Mouse (Mus musculus) stomach, embryonic 16.5 days (tissue): ENCODE data around the gene Klc1. TPM values are rescaled to one million over a fixed set of nuclear protein-coding genes. Genes with fewer than 3 reads are reported as not detected.

Experiments
- ATAC-seq: fragments of 200-750 bp; cut with Nextera tagmentation; 2 replicates; pipeline ENCODE4 v1.8.0; 2017; ENCODE audit warnings: moderate number of reproducible peaks, moderate TSS enrichment; ENCODE audit not compliant: insufficient read depth, low FRiP score
- H3K27ac ChIP-seq: fragments of 300-500 bp; sonication (generic); 2 replicates; pipeline ENCODE4 v1.5.1; 2014; ENCODE audit warnings: low read length
- H3K27me3 ChIP-seq: fragments of 300-500 bp; sonication (generic); 2 replicates; pipeline ENCODE4 v1.6.1; 2014; ENCODE audit warnings: low read length, control low read depth, mixed read lengths; ENCODE audit not compliant: control insufficient read depth, insufficient read depth
- H3K36me3 ChIP-seq: fragments of 300-500 bp; sonication (generic); 2 replicates; pipeline ENCODE4 v1.6.1; 2014; ENCODE audit warnings: low read length; ENCODE audit not compliant: control insufficient read depth, insufficient read depth
- H3K4me1 ChIP-seq: fragments of 300-500 bp; sonication (generic); 2 replicates; pipeline ENCODE4 v1.6.1; 2014; ENCODE audit warnings: low read length, control low read depth, mixed read lengths; ENCODE audit not compliant: control insufficient read depth, insufficient read depth
- H3K4me2 ChIP-seq: fragments of 300-500 bp; sonication (generic); 2 replicates; pipeline ENCODE4 v1.6.1; 2014; ENCODE audit warnings: low read depth, low read length, mixed read lengths
- H3K4me3 ChIP-seq: fragments of 300-500 bp; sonication (generic); replicated peaks from 2 replicates; pipeline ENCODE4 v1.5.1; 2014; ENCODE audit warnings: mild to moderate bottlenecking, low read length
- H3K9ac ChIP-seq: fragments of 300-500 bp; sonication (generic); 2 replicates; pipeline ENCODE4 v1.6.1; 2014; ENCODE audit warnings: low read length
- H3K9me3 ChIP-seq: fragments of 300-500 bp; sonication (generic); replicated peaks from 2 replicates; pipeline ENCODE4 v1.6.1; 2016; ENCODE audit warnings: low read length, control low read depth; ENCODE audit not compliant: control insufficient read depth
- WGBS: fragments of 180-500 bp; shearing (Covaris S2); extraction: QIAGEN DNeasy Blood & Tissue Kit; methylation state at CpG from one replicate; pipeline ENCODE4 v1.1.7; 2014; 5-methylcytosine and 5-hydroxymethylcytosine counted together
- polyA plus RNA-seq: library from polyadenylated mRNA; unstranded; fragments of >200 nt; fragmentation: Nextera tagmentation; extraction: Ambion mirVana; gene quantifications from 2 replicates; pipeline ENCODE4 v1.2.1, GENCODE M21; 2015

Klc1 gene
- polyA plus RNA-seq, 1 experiment from 2014 or later: 96.1 TPM

GRCm38 (mm10) chr12:111855448-111855847 lies 96.8 kb downstream of the Klc1 start:
- no peaks in the 10 kb centered on the region for H3K9me3 ChIP-seq
- H3K9ac ChIP-seq: no peak overlapping the region
- no peak overlapping the region for H3K4me2 ChIP-seq
- H3K27ac ChIP-seq: no peak overlapping the region
- H3K27me3 ChIP-seq: no peaks in the 10 kb centered on the region
- H3K4me3 ChIP-seq: no peak overlapping the region
- ATAC-seq: no peak
- WGBS: 95% methylated on average over 2 of the region's 2 CpGs
- H3K4me1 ChIP-seq: 0 out of 2 replicates have a peak, but pooled peaks cover 3% of the 10 kb centered on the region
- peaks cover 3% of the 10 kb centered on the region; the same call in 1 of the 2 replicates for H3K36me3 ChIP-seq

Other genes starting within 250 kb of the Klc1 start
- 402 and 438 TPM in 2 replicates for gene Eif5, start 220.8 kb upstream of the Klc1 start, polyA plus RNA-seq
- 17.6 and 20.1 TPM in 2 replicates for gene Mark3, start 184.3 kb upstream of the Klc1 start, polyA plus RNA-seq
- 698 and 764 TPM in 2 replicates for gene Ckb, start 86.5 kb upstream of the Klc1 start, polyA plus RNA-seq
- 9.7 and 10.4 TPM in 2 replicates for gene Trmt61a, start 80.7 kb upstream of the Klc1 start, polyA plus RNA-seq
- 49.3 and 51.6 TPM in 2 replicates for gene Bag5, start 45.6 kb upstream of the Klc1 start, polyA plus RNA-seq
- 43.0 and 47.0 TPM in 2 replicates for gene Apopt1, start 45.6 kb upstream of the Klc1 start, polyA plus RNA-seq
- 6.9 and 9.9 TPM in 2 replicates for gene Xrcc3, start 55.0 kb downstream of the Klc1 start, polyA plus RNA-seq
- 131 and 137 TPM in 2 replicates for gene Zfyve21, start 55.3 kb downstream of the Klc1 start, polyA plus RNA-seq
- 8.3 and 10.6 TPM in 2 replicates for gene Ppp1r13b, start 149.3 kb downstream of the Klc1 start, polyA plus RNA-seq
- gene Atp5mpl, start 208.1 kb downstream of the Klc1 start, polyA plus RNA-seq: 648 and 711 TPM in 2 replicates
- gene Tdrd9, start 212.7 kb downstream of the Klc1 start, polyA plus RNA-seq: 0.13 and 0.14 TPM in 2 replicates
- gene Rd3l, start 222.5 kb downstream of the Klc1 start, polyA plus RNA-seq: not detected in 2 replicates